Mouse (Mus musculus) heart, embryonic 13.5 days (tissue): Measurements from ENCODE around the gene Pxdn. TPM values are rescaled to one million over a fixed set of nuclear protein-coding genes. Genes with fewer than 3 reads are reported as not detected.

ENCODE experiments used
- ATAC-seq: fragments of 200-750 bp; cut with Nextera tagmentation; 2 replicates; pipeline ENCODE4 v1.8.0; 2017; ENCODE audit warnings: moderate TSS enrichment; ENCODE audit not compliant: insufficient number of reproducible peaks, low FRiP score, low TSS enrichment; ENCODE audit errors: extremely low read depth
- H3K27ac ChIP-seq: fragments of 300-500 bp; sonication (generic); replicated peaks from 2 replicates; pipeline ENCODE4 v1.5.1; 2015; ENCODE audit warnings: moderate library complexity, mild to moderate bottlenecking, inconsistent platforms
- H3K27me3 ChIP-seq: fragments of 300-500 bp; sonication (generic); replicated peaks from 2 replicates; pipeline ENCODE4 v1.6.1; 2015; ENCODE audit warnings: mild to moderate bottlenecking, inconsistent platforms
- H3K36me3 ChIP-seq: fragments of 300-500 bp; sonication (generic); 2 replicates; pipeline ENCODE4 v1.6.1; 2015; ENCODE audit warnings: mild to moderate bottlenecking, inconsistent platforms
- H3K4me1 ChIP-seq: fragments of 300-500 bp; sonication (generic); 2 replicates; pipeline ENCODE4 v1.6.1; 2015; ENCODE audit warnings: inconsistent platforms
- H3K4me2 ChIP-seq: fragments of 300-500 bp; sonication (generic); 2 replicates; pipeline ENCODE4 v1.6.1; 2015; ENCODE audit warnings: inconsistent platforms, mild to moderate bottlenecking, moderate library complexity
- H3K4me3 ChIP-seq: fragments of 300-500 bp; sonication (generic); 2 replicates; pipeline ENCODE4 v1.5.1; 2015; ENCODE audit warnings: moderate library complexity, mild to moderate bottlenecking, inconsistent platforms
- H3K9ac ChIP-seq: fragments of 300-500 bp; sonication (generic); 2 replicates; pipeline ENCODE4 v1.6.1; 2015; ENCODE audit warnings: inconsistent platforms, mild to moderate bottlenecking, moderate library complexity
- H3K9me3 ChIP-seq: fragments of 300-500 bp; sonication (generic); 2 replicates; pipeline ENCODE4 v1.6.1; 2016; ENCODE audit warnings: inconsistent platforms
- WGBS: fragments of 180-500 bp; shearing (Covaris S2); methylation state at CpG from one replicate; pipeline ENCODE4 v1.1.7; 2015; ENCODE audit warnings: mixed read lengths; 5-methylcytosine and 5-hydroxymethylcytosine counted together
- polyA plus RNA-seq: library from polyadenylated mRNA; unstranded; fragments of >200 nt; fragmentation: Nextera tagmentation; extraction: Ambion mirVana; gene quantifications from 2 replicates; pipeline ENCODE4 v1.2.1, GENCODE M21; 2015

The Pxdn gene
- polyA plus RNA-seq, 1 experiment from 2014 or later = 77.0 TPM

GRCm38 (mm10) chr12:29983190-29983589 lies 45.8 kb downstream of the Pxdn start:
- 90% methylated on average over 9 of the region's 9 CpGs for WGBS
- Histone ChIP-seq H3K27ac (no peak overlapping the region), H3K9me3 (no peaks in the 10 kb centered on the region), H3K27me3 (peaks cover 8% of the 10 kb centered on the region; the same call in 1 of the 2 replicates), H3K9ac (no peak overlapping the region), H3K4me3 (no peak overlapping the region), H3K4me2 (no peak overlapping the region), H3K4me1 (peaks cover 18% of the 10 kb centered on the region), H3K36me3 (peaks cover 90% of the 10 kb centered on the region)
- no peak for ATAC-seq

- Histone ChIP-seq H3K9me3 (no peaks in the 10 kb centered on the region), H3K4me3 (no peak overlapping the region), H3K4me2 (no peak overlapping the region), H3K36me3 (peaks cover 93% of the 10 kb centered on the region), H3K27me3 (peaks cover 8% of the 10 kb centered on the region; the same call in 1 of the 2 replicates), H3K4me1 (peaks cover 18% of the 10 kb centered on the region), H3K27ac (no peak overlapping the region), H3K9ac (no peak overlapping the region)
- no peak for ATAC-seq
- WGBS = 75% methylated on average over 6 of the region's 6 CpGs
Measured at GRCm38 (mm10) chr12:29985126-29985525, 47.7 kb downstream of the Pxdn start.

DNA sequence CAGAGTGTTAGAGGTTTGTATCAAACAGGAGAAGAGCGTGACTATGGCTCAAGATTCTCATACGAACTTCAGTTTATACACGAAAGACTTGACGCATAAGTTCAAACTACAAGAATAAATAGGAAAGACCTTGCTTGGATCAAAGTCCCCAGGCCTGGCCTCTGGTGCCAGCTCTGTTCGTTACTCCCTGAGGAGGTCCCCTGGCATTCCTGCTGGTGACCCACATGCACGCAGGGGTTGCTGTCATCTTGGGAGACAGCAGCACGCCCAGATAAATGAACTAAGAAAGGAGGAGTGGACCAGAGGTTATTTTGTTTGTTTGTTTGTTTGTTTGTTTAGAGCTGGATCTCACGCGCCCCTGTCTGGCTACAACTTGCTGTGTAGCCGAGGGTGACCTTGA lies 48.8 kb downstream of the Pxdn start:
- WGBS = 83% methylated on average over 10 of the region's 10 CpGs

GRCm38 (mm10) chr12:29998895-29999294 lies 61.5 kb downstream of the Pxdn start:
- no peak overlapping the region for H3K9ac ChIP-seq
- H3K4me3 ChIP-seq = no peak overlapping the region
- H3K4me1 ChIP-seq = no peaks in the 10 kb centered on the region
- H3K4me2 ChIP-seq = no peak overlapping the region
- H3K36me3 ChIP-seq = peaks cover 99% of the 10 kb centered on the region
- no peak for ATAC-seq
- no peaks in the 10 kb centered on the region for H3K9me3 ChIP-seq
- WGBS = 74% methylated on average over 5 of the region's 5 CpGs
- H3K27me3 ChIP-seq = no peaks in the 10 kb centered on the region
- no peak overlapping the region for H3K27ac ChIP-seq

More for the DNA sequence above, 48.8 kb downstream of the Pxdn start:
- Histone ChIP-seq H3K4me1 (peaks cover 15% of the 10 kb centered on the region), H3K27ac (no peak overlapping the region), H3K4me3 (no peak overlapping the region), H3K36me3 (peaks cover 97% of the 10 kb centered on the region), H3K9me3 (no peaks in the 10 kb centered on the region), H3K4me2 (no peak overlapping the region), H3K9ac (no peak overlapping the region), H3K27me3 (peaks cover 8% of the 10 kb centered on the region; the same call in 1 of the 2 replicates)
- ATAC-seq = no peak

GRCm38 (mm10) chr12:30001951-30002350 lies 64.5 kb downstream of the Pxdn start:
- Histone ChIP-seq H3K4me2 (no peak overlapping the region), H3K36me3 (peaks cover 95% of the 10 kb centered on the region), H3K27me3 (no peaks in the 10 kb centered on the region), H3K4me1 (no peaks in the 10 kb centered on the region), H3K9ac (no peak overlapping the region), H3K4me3 (no peak overlapping the region), H3K9me3 (no peaks in the 10 kb centered on the region), H3K27ac (no peak overlapping the region)
- no peak for ATAC-seq
- WGBS = 91% methylated on average over 16 of the region's 16 CpGs

- ATAC-seq = no peak
- 85% methylated on average over 14 of the region's 14 CpGs for WGBS
Measured at GRCm38 (mm10) chr12:30003680-30004364, 66.4 kb downstream of the Pxdn start.

DNA sequence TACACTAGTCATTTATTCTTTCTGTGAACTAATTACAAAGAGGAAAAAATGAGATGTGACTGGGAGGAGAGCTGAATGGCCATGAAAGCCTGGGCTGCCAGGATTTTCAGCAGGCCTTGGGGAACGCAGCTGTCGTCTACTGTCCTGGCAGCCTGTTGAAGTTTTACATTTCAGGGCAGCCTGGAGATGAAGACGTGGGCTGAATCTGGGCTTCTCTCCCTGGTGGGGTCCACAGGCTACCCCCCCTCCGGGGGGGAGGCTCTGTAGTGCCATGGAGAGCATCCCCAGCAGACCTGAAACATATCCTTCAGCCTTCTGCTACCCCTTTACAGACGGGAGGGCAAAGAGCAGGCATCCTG lies 66.9 kb downstream of the Pxdn start:
- H3K27ac ChIP-seq = no peak overlapping the region
- no peaks in the 10 kb centered on the region for H3K4me1 ChIP-seq
- WGBS = 85% methylated on average over 5 of the region's 5 CpGs
- H3K36me3 ChIP-seq = peaks cover 91% of the 10 kb centered on the region
- no peak overlapping the region for H3K4me2 ChIP-seq
- no peak overlapping the region for H3K4me3 ChIP-seq
- no peaks in the 10 kb centered on the region for H3K9me3 ChIP-seq
- no peaks in the 10 kb centered on the region for H3K27me3 ChIP-seq
- no peak overlapping the region for H3K9ac ChIP-seq
- no peak for ATAC-seq

More at GRCm38 (mm10) chr12:30003680-30004364, 66.4 kb downstream of the Pxdn start:
- Histone ChIP-seq H3K9ac (no peak overlapping the region), H3K36me3 (peaks cover 91% of the 10 kb centered on the region), H3K4me3 (no peak overlapping the region), H3K27me3 (no peaks in the 10 kb centered on the region), H3K4me1 (no peaks in the 10 kb centered on the region), H3K9me3 (no peaks in the 10 kb centered on the region), H3K4me2 (no peak overlapping the region), H3K27ac (no peak overlapping the region)

GRCm38 (mm10) chr12:30006586-30006985 lies 69.2 kb downstream of the Pxdn start:
- ATAC-seq = no peak
- Histone ChIP-seq H3K4me1 (no peaks in the 10 kb centered on the region), H3K9ac (no peak overlapping the region), H3K4me3 (no peak overlapping the region), H3K27me3 (no peaks in the 10 kb centered on the region), H3K27ac (no peak overlapping the region), H3K9me3 (no peaks in the 10 kb centered on the region), H3K4me2 (no peak overlapping the region), H3K36me3 (peaks cover 91% of the 10 kb centered on the region)
- 77% methylated on average over 9 of the region's 9 CpGs for WGBS

GRCm38 (mm10) chr12:30008741-30009140 lies 71.3 kb downstream of the Pxdn start:
- Histone ChIP-seq H3K9ac (no peak overlapping the region), H3K4me1 (no peaks in the 10 kb centered on the region), H3K9me3 (no peaks in the 10 kb centered on the region), H3K4me2 (no peak overlapping the region), H3K36me3 (peaks cover 91% of the 10 kb centered on the region), H3K27me3 (no peaks in the 10 kb centered on the region), H3K4me3 (no peak overlapping the region), H3K27ac (no peak overlapping the region)
- ATAC-seq = no peak
- 59% methylated on average over 5 of the region's 5 CpGs for WGBS

- Histone ChIP-seq H3K4me1 (no peaks in the 10 kb centered on the region), H3K4me2 (no peak overlapping the region), H3K36me3 (peaks cover 91% of the 10 kb centered on the region), H3K9ac (no peak overlapping the region), H3K27ac (no peak overlapping the region), H3K27me3 (no peaks in the 10 kb centered on the region), H3K4me3 (no peak overlapping the region), H3K9me3 (no peaks in the 10 kb centered on the region)
- no peak for ATAC-seq
- WGBS = 79% methylated on average over 9 of the region's 9 CpGs
Measured at GRCm38 (mm10) chr12:30015501-30015900, 78.1 kb downstream of the Pxdn start.

DNA sequence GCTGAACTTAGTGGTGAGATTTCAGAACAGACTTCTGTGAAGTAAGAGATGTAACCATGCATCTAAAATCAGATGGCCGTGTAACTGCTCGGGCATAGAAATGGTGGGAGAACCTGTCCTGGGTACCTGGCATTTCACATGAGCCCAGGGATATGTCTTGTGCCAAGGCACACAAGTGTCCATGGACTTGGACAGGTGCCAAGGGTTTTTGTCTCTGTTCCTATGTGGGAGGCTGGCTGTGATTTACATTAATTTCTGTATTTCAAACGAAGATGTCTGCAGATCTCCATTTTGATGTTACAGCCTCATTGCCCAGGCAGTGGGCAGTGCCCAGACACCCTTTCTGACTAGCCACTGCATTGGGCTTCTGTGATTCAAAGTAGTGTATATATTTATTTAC lies 79.7 kb downstream of the Pxdn start:
- ATAC-seq = no peak
- Histone ChIP-seq H3K27me3 (no peaks in the 10 kb centered on the region), H3K4me2 (no peak overlapping the region), H3K36me3 (peaks cover 74% of the 10 kb centered on the region), H3K4me1 (no peaks in the 10 kb centered on the region), H3K9ac (no peak overlapping the region), H3K27ac (no peak overlapping the region), H3K4me3 (no peak overlapping the region), H3K9me3 (no peaks in the 10 kb centered on the region)
- WGBS = 75% methylated on average over 3 of the region's 3 CpGs

- Histone ChIP-seq H3K9ac (no peak overlapping the region), H3K27ac (no peak overlapping the region), H3K4me1 (0 out of 2 replicates have a peak, but pooled peaks cover 3% of the 10 kb centered on the region), H3K4me2 (no peak overlapping the region), H3K9me3 (no peaks in the 10 kb centered on the region), H3K27me3 (no peaks in the 10 kb centered on the region), H3K36me3 (peaks cover 41% of the 10 kb centered on the region), H3K4me3 (no peak overlapping the region)
- ATAC-seq = no peak
Measured at GRCm38 (mm10) chr12:30020447-30020846, 83.0 kb downstream of the Pxdn start.
